Mouse (Mus musculus) CH12.LX (cell line): ENCODE measurements around the gene Tet1. TPM values are rescaled to one million over a fixed set of nuclear protein-coding genes. Genes with fewer than 3 reads are reported as not detected.

ENCODE experiments used
- DNase-seq: peaks from one replicate; pipeline ENCODE4 v3.0.0-alpha.2; 2013; ENCODE audit errors: extremely low read depth
- H3K27ac ChIP-seq: 2 replicates; pipeline ENCODE4 v1.5.1; 2012; ENCODE audit warnings: low read depth, mild to moderate bottlenecking, control low read depth, moderate library complexity; ENCODE audit not compliant: insufficient read depth
- H3K27me3 ChIP-seq: replicated peaks from 2 replicates; pipeline ENCODE3; 2012; ENCODE audit warnings: inconsistent platforms
- H3K36me3 ChIP-seq, 2 experiments: replicated peaks in 1 of 2; 2 replicates each; pipeline versions ENCODE3 to v1.6.1; 2012; ENCODE audit warnings: inconsistent platforms in 1 of 2, low read length in 1 of 2, mild to moderate bottlenecking in 1 of 2, mixed read lengths in 1 of 2, moderate library complexity in 1 of 2; ENCODE audit not compliant: control insufficient read depth in 1 of 2, insufficient read depth in 1 of 2
- H3K4me1 ChIP-seq, 2 experiments: 2 replicates each; pipeline ENCODE4 v1.6.1; 2012; ENCODE audit warnings: inconsistent platforms in 1 of 2, moderate library complexity in 1 of 2; ENCODE audit not compliant: insufficient read depth in 2 of 2, control insufficient read depth in 1 of 2
- H3K4me2 ChIP-seq: 2 replicates; pipeline ENCODE4 v1.6.1; 2012; ENCODE audit warnings: low read depth, mild to moderate bottlenecking, control low read depth; ENCODE audit not compliant: poor library complexity, insufficient read depth, severe bottlenecking
- H3K4me3 ChIP-seq, 3 experiments: fragments of 150-350 bp in 1 of 3; sonication (generic) in 1 of 3; replicated peaks in 1 of 3; 2 replicates each; pipeline versions ENCODE3 to v1.5.1; 2011 to 2012; ENCODE audit warnings: low read depth in 2 of 3, low read length in 2 of 3, mild to moderate bottlenecking in 2 of 3, moderate library complexity in 2 of 3, control low read depth in 1 of 3, improper control_type of control experiment in 1 of 3, inconsistent platforms in 1 of 3, mixed read lengths in 1 of 3; ENCODE audit not compliant: poor library complexity in 1 of 3
- H3K79me2 ChIP-seq: replicated peaks from 2 replicates; pipeline ENCODE4 v1.6.1; 2012; ENCODE audit warnings: mild to moderate bottlenecking, moderate library complexity; ENCODE audit not compliant: control insufficient read depth, poor library complexity, insufficient read depth, severe bottlenecking; ENCODE audit errors: extremely low read depth
- H3K9ac ChIP-seq: 2 replicates; pipeline ENCODE4 v1.6.1; 2012; ENCODE audit warnings: low read depth, mild to moderate bottlenecking, control low read depth, moderate library complexity; ENCODE audit not compliant: insufficient read depth
- H3K9me3 ChIP-seq: replicated peaks from 2 replicates; pipeline ENCODE3; 2012; ENCODE audit warnings: low read length, inconsistent platforms, mixed read lengths
- BHLHE40 ChIP-seq: IDR thresholded peaks from 2 replicates; pipeline ENCODE4 v1.6.1; 2011; ENCODE audit warnings: mild to moderate bottlenecking, low read depth, low read length, improper control_type of control experiment
- CHD1 ChIP-seq: IDR thresholded peaks from 2 replicates; pipeline ENCODE4 v1.6.1; 2012; ENCODE audit warnings: low read depth, low read length, improper control_type of control experiment, inconsistent platforms
- CHD2 ChIP-seq: IDR thresholded peaks from 2 replicates; pipeline ENCODE4 v1.6.1; 2011; ENCODE audit warnings: low read length, improper control_type of control experiment
- E2F4 ChIP-seq: IDR thresholded peaks from 2 replicates; pipeline ENCODE4 v1.6.1; 2011; ENCODE audit warnings: low read depth, low read length, improper control_type of control experiment; ENCODE audit not compliant: insufficient replicate concordance
- ELF1 ChIP-seq: IDR thresholded peaks from 2 replicates; pipeline ENCODE4 v1.6.1; 2014; ENCODE audit warnings: low read depth, mild to moderate bottlenecking, inconsistent platforms, low read length, improper control_type of control experiment
- EP300 ChIP-seq: IDR thresholded peaks from 2 replicates; pipeline ENCODE4 v1.6.1; 2011; ENCODE audit warnings: low read length, improper control_type of control experiment
- HCFC1 ChIP-seq: IDR thresholded peaks from 2 replicates; pipeline ENCODE4 v1.6.1; 2012; ENCODE audit warnings: low read depth, mild to moderate bottlenecking, inconsistent platforms, low read length, improper control_type of control experiment
- IRF4 ChIP-seq: IDR thresholded peaks from 2 replicates; pipeline ENCODE4 v1.6.1; 2014; ENCODE audit warnings: low read depth, mild to moderate bottlenecking, inconsistent platforms, low read length, improper control_type of control experiment
- JUN ChIP-seq: IDR thresholded peaks from 2 replicates; pipeline ENCODE4 v1.6.1; 2011; ENCODE audit warnings: low read depth, mild to moderate bottlenecking, low read length, improper control_type of control experiment, moderate library complexity; ENCODE audit not compliant: insufficient read depth
- KAT2A ChIP-seq: IDR thresholded peaks from 2 replicates; pipeline ENCODE4 v1.6.1; 2012; ENCODE audit warnings: low read length, improper control_type of control experiment, inconsistent platforms; ENCODE audit not compliant: insufficient replicate concordance
- MAFK ChIP-seq: IDR thresholded peaks from 2 replicates; pipeline ENCODE4 v1.6.1; 2011; ENCODE audit warnings: low read length, improper control_type of control experiment; ENCODE audit not compliant: insufficient replicate concordance
- MAX ChIP-seq: IDR thresholded peaks from 2 replicates; pipeline ENCODE4 v1.6.1; 2011; ENCODE audit warnings: low read length, improper control_type of control experiment
- MAZ ChIP-seq: IDR thresholded peaks from 2 replicates; pipeline ENCODE4 v1.6.1; 2012; ENCODE audit warnings: low read depth, mild to moderate bottlenecking, inconsistent platforms, low read length, improper control_type of control experiment, moderate library complexity
- MEF2A ChIP-seq: IDR thresholded peaks from 2 replicates; pipeline ENCODE4 v1.6.1; 2014; ENCODE audit warnings: low read depth, mild to moderate bottlenecking, inconsistent platforms, low read length, improper control_type of control experiment, borderline replicate concordance
- MXI1 ChIP-seq: IDR thresholded peaks from 2 replicates; pipeline ENCODE4 v1.6.1; 2011; ENCODE audit warnings: mild to moderate bottlenecking, low read depth, low read length, improper control_type of control experiment
- MYC ChIP-seq: IDR thresholded peaks from 2 replicates; pipeline ENCODE4 v1.6.1; 2011; ENCODE audit warnings: low read depth, mild to moderate bottlenecking, improper control_type of control experiment, low read length
- PAX5 ChIP-seq: IDR thresholded peaks from 2 replicates; pipeline ENCODE4 v1.6.1; 2012; ENCODE audit warnings: low read length, inconsistent platforms, mixed read lengths
- POLR2A ChIP-seq: IDR thresholded peaks from 2 replicates; pipeline ENCODE4 v1.6.1; 2011; ENCODE audit warnings: low read depth, mild to moderate bottlenecking, improper control_type of control experiment, low read length
- POLR2AphosphoS2 ChIP-seq: IDR thresholded peaks from 2 replicates; pipeline ENCODE4 v1.6.1; 2011; ENCODE audit warnings: low read depth, low read length, improper control_type of control experiment
- RCOR1 ChIP-seq: conservative IDR thresholded peaks from 2 replicates; pipeline ENCODE4 v1.6.1; 2012; ENCODE audit warnings: low read depth, mild to moderate bottlenecking, inconsistent platforms, low read length, improper control_type of control experiment
- SMC3 ChIP-seq: IDR thresholded peaks from 2 replicates; pipeline ENCODE4 v1.6.1; 2011; ENCODE audit warnings: low read depth, low read length, improper control_type of control experiment
- UBTF ChIP-seq: IDR thresholded peaks from 2 replicates; pipeline ENCODE4 v1.6.1; 2012; ENCODE audit warnings: low read depth, mild to moderate bottlenecking, inconsistent platforms, low read length, improper control_type of control experiment, moderate library complexity
- USF2 ChIP-seq: conservative IDR thresholded peaks from 2 replicates; pipeline ENCODE4 v1.6.1; 2011; ENCODE audit warnings: low read depth, low read length, improper control_type of control experiment
- ZC3H11A ChIP-seq: IDR thresholded peaks from 2 replicates; pipeline ENCODE4 v1.6.1; 2012; ENCODE audit warnings: low read depth, mild to moderate bottlenecking, inconsistent platforms, low read length, improper control_type of control experiment
- ZNF384 ChIP-seq: IDR thresholded peaks from 2 replicates; pipeline ENCODE4 v1.6.1; 2012; ENCODE audit warnings: low read depth, low read length, improper control_type of control experiment, inconsistent platforms
- dilution Hi-C: fragments of 300-500 bp; cut with MboI; formaldehyde crosslinking; loops from 2 replicates; pipeline ENCODE4 v1.14.3; 2020; ENCODE audit warnings: low sequenced_read_pairs; ENCODE audit not compliant: extremely low pct_unique_long_range_greater_than_20kb, extremely low pct_ligation_motif_present
- in situ Hi-C: fragments of 300-500 bp; cut with MboI; formaldehyde crosslinking; loops from 3 replicates; pipeline ENCODE4 v1.14.3; 2019; ENCODE audit warnings: low sequenced_read_pairs, low pct_ligation_motif_present, low pct_unique_long_range_greater_than_20kb, mixed read lengths
- polyA plus RNA-seq: library from polyadenylated mRNA; unstranded; fragments of >175 nt; gene quantifications from 2 replicates; pipeline ENCODE4 v1.2.1, GENCODE M21; 2012; ENCODE audit warnings: low read depth; ENCODE audit not compliant: insufficient read length
- total RNA-seq, 2 experiments: library from RNA; depleted of rRNA; stranded (reverse); fragments of 300-350 nt in 1 of 2; fragments of >200 nt in 1 of 2; gene quantifications; 2 replicates each; pipeline ENCODE4 v1.2.3; 2012 to 2014

Tet1 gene
- total and polyA plus RNA-seq, 3 experiments, result 0.23 to 0.55 (median 0.34) TPM

- TF ChIP-seq HCFC1, result no peak
- TF ChIP-seq ELF1, result peak; percentile 84; the same call in 1 of the 2 replicates
- peak; percentile 79; the same call in 1 of the 2 replicates for TF ChIP-seq IRF4
- TF ChIP-seq ZNF384, result peak; percentile 42
- TF ChIP-seq EP300, result no peak
- TF ChIP-seq POLR2AphosphoS2, result no peak
- TF ChIP-seq MAZ, result no peak
- TF ChIP-seq KAT2A, result no peak
- TF ChIP-seq CHD1, result peak; percentile 78
- no peak for TF ChIP-seq SMC3
- no peak for TF ChIP-seq RCOR1
- TF ChIP-seq BHLHE40, result peak; percentile 59
- peak; percentile 81 for TF ChIP-seq MYC
- no peak for TF ChIP-seq E2F4
- peak; percentile 59; the same call in 1 of the 2 replicates for TF ChIP-seq MAFK
- no peak for TF ChIP-seq MXI1
- peak; percentile 92 for TF ChIP-seq USF2
- TF ChIP-seq PAX5, result no peak
- TF ChIP-seq MAX, result peak; percentile 99
- TF ChIP-seq POLR2A, result peak; percentile 85
- no peak for TF ChIP-seq JUN
These were observed 116.4 kb downstream of the Tet1 start, which contains the start of gene Ccar1 (continued) for GRCm38 (mm10) chr10:62792177-62793090.

GRCm38 (mm10) chr10:62791251-62792176, 117.3 kb downstream of the Tet1 start:
- Histone ChIP-seq H3K9me3 (no peaks in the 10 kb centered on the region), H3K9ac (peak overlapping the region; percentile 83), H3K4me3 (peak overlapping the region; percentile 82 to 95 (median 93)), H3K36me3 (peaks cover 23 to 38% of the 10 kb centered on the region in 2 experiments), H3K79me2 (peaks cover 41% of the 10 kb centered on the region), H3K4me1 (peaks cover 0 to 29% of the 10 kb centered on the region in 2 experiments; a peak in 2 of 4 replicates), H3K27me3 (no peaks in the 10 kb centered on the region), H3K27ac (peak overlapping the region; percentile 77), H3K4me2 (peak overlapping the region; percentile 73)
- DNase-seq, result peak; percentile 29
- TF ChIP-seq CHD2 (0 out of 2 replicates have a peak, but pooled peaks have one; percentile 30), CHD1 (0 out of 2 replicates have a peak, but pooled peaks have one; percentile 53), MEF2A (0 out of 2 replicates have a peak, but pooled peaks have one; percentile 30), ZNF384 (no peak), UBTF (peak; percentile 75; the same call in 1 of the 2 replicates), ZC3H11A (no peak), MAZ (0 out of 2 replicates have a peak, but pooled peaks have one; percentile 26)
- in situ Hi-C loops, result no loop called here
- dilution Hi-C loops, result no loop called here
